Mouse (Mus musculus): ENCODE results near the gene Trim47. TPM values are rescaled to one million over a fixed set of nuclear protein-coding genes. Genes with fewer than 3 reads are reported as not detected.
A peak's percentile ranks its signal among the peaks of the same experiment; 100 is the strongest.

Gene Trim47
- polyA plus RNA-seq, 1 experiment from 2014 or later = 6.0 TPM

DNA sequence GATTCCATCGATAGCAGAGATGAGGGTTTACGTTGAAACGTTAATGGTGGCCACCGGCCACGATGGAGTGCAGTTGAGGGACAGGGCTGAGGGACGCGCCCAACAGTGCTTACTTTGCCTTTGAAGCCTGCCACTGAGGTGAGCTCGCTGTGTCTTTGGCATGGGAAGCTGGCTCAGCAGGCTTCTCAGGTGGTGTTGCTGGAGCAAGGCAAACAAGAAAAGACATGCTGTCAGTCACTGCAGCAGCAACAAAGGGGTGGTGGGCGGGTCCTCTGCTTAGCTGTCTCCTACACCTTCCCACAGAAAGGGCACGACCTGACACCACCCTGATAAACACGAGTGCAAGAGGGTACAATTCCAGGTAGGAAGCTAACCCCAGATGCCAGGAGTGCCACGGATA lies 34.3 kb upstream of the Trim47 start:
- no peaks in the 10 kb centered on the region for H3K9me3 ChIP-seq
- H3K27ac ChIP-seq = no peak overlapping the region
- H3K36me3 ChIP-seq = peaks cover 83% of the 10 kb centered on the region
- 62% methylated on average over 12 of the region's 12 CpGs for WGBS
- no peaks in the 10 kb centered on the region for H3K27me3 ChIP-seq
- no peak overlapping the region for H3K4me3 ChIP-seq (replicated peaks)
- H3K9ac ChIP-seq (replicated peaks) = no peak overlapping the region; the same call in 1 of the 2 replicates
- H3K4me1 ChIP-seq (replicated peaks) = peaks cover 5% of the 10 kb centered on the region
- ATAC-seq (ENCODE audit: insufficient number of reproducible peaks, insufficient read depth, low FRiP score, low TSS enrichment, low read depth) = no peak
- no peak overlapping the region for H3K4me2 ChIP-seq

GRCm38 (mm10) chr11:116150960-116151359 lies 23.9 kb upstream of the Trim47 start:
- no peaks in the 10 kb centered on the region for H3K4me1 ChIP-seq (replicated peaks)
- H3K4me3 ChIP-seq (replicated peaks) = no peak overlapping the region
- H3K9me3 ChIP-seq = no peaks in the 10 kb centered on the region
- H3K4me2 ChIP-seq = no peak overlapping the region
- H3K36me3 ChIP-seq = peaks cover 100% of the 10 kb centered on the region
- no peak overlapping the region for H3K27ac ChIP-seq
- ATAC-seq (ENCODE audit: insufficient number of reproducible peaks, insufficient read depth, low FRiP score, low TSS enrichment, low read depth) = no peak
- no peaks in the 10 kb centered on the region for H3K27me3 ChIP-seq
- WGBS = 92% methylated on average over 2 of the region's 2 CpGs
- H3K9ac ChIP-seq (replicated peaks) = no peak overlapping the region

- H3K4me3 ChIP-seq (replicated peaks) = no peak overlapping the region
- H3K4me2 ChIP-seq = no peak overlapping the region
- WGBS = 79% methylated on average over 6 of the region's 6 CpGs
- H3K9me3 ChIP-seq = no peaks in the 10 kb centered on the region
- H3K27ac ChIP-seq = no peak overlapping the region
- H3K4me1 ChIP-seq (replicated peaks) = no peaks in the 10 kb centered on the region
- ATAC-seq (ENCODE audit: insufficient number of reproducible peaks, insufficient read depth, low FRiP score, low TSS enrichment, low read depth) = no peak
- no peak overlapping the region for H3K9ac ChIP-seq (replicated peaks)
- peaks cover 100% of the 10 kb centered on the region for H3K36me3 ChIP-seq
- H3K27me3 ChIP-seq = no peaks in the 10 kb centered on the region
Measured at GRCm38 (mm10) chr11:116149341-116149740, 22.3 kb upstream of the Trim47 start.

DNA sequence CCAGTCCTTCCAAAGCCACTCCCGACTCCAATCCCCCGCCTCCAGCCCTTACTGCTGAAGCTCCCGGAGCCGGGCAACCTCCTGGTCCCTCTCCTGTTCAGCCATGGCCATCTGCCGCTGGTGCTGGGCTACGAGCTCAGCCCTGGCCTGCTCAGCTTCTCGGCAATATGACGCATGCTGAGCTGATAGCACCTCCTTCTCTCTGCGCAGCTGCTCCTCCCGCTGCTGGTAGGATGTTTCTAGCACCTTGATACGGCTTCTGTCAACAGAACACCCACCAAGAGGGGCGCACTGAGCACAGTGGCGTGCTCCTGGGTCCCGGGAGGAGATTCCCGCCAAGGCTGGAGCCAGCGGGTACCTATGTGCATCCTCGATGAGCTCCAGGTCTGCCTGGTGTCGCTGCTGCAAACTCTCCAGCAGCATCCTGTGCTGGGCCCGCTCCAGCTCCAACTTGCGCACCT lies 21.8 kb upstream of the Trim47 start:
- H3K9ac ChIP-seq (replicated peaks) = no peak overlapping the region
- H3K9me3 ChIP-seq = no peaks in the 10 kb centered on the region
- H3K4me1 ChIP-seq (replicated peaks) = no peaks in the 10 kb centered on the region
- H3K4me3 ChIP-seq (replicated peaks) = no peak overlapping the region
- H3K4me2 ChIP-seq = no peak overlapping the region
- H3K27ac ChIP-seq = no peak overlapping the region
- no peaks in the 10 kb centered on the region for H3K27me3 ChIP-seq
- peaks cover 100% of the 10 kb centered on the region for H3K36me3 ChIP-seq
- ATAC-seq (ENCODE audit: insufficient number of reproducible peaks, insufficient read depth, low FRiP score, low TSS enrichment, low read depth) = no peak
- whole genome bisulfite sequencing = 54% methylated on average over 20 of the region's 20 CpGs

DNA sequence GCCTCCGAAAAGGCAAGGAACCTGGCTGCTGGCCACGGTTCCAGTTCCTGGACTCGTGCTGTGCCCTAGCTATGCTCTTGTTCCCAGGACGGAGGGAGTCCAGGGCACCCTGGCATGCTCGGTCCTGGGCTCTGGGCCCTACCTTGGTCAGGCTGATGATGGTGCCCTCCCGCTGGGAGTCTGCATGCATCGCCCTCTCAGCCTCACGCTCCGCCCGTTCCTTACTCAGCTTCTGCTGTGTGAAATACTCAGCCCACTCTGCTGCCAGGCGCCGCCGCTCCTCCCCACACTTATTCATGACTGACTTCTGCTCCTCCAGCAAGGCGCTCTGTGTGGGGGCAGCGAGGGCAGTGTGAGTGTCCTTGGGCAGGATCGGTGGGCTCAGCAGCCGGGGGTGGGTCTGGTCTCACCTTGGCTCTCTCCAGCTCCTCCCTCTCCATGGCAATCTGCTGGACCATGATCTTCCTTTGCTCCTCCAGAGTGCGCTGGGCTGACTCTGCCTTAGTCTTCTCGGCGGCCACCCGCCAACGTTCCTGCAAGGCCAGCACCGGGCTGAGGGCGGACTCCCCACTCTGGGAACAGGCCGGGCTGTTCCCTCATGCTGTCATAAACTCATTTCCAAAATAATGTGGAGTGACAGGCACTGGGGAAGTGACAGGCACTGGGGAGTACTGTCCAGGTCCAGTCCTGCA lies 19.4 kb upstream of the Trim47 start:
- WGBS = 77% methylated on average over 25 of the region's 25 CpGs
- no peak overlapping the region for H3K4me3 ChIP-seq (replicated peaks)
- no peak overlapping the region for H3K27ac ChIP-seq
- no peaks in the 10 kb centered on the region for H3K9me3 ChIP-seq
- H3K27me3 ChIP-seq = no peaks in the 10 kb centered on the region
- H3K4me1 ChIP-seq (replicated peaks) = no peaks in the 10 kb centered on the region
- no peak overlapping the region for H3K9ac ChIP-seq (replicated peaks)
- H3K36me3 ChIP-seq = peaks cover 100% of the 10 kb centered on the region
- no peak for ATAC-seq (ENCODE audit: insufficient number of reproducible peaks, insufficient read depth, low FRiP score, low TSS enrichment, low read depth)
- no peak overlapping the region for H3K4me2 ChIP-seq

DNA sequence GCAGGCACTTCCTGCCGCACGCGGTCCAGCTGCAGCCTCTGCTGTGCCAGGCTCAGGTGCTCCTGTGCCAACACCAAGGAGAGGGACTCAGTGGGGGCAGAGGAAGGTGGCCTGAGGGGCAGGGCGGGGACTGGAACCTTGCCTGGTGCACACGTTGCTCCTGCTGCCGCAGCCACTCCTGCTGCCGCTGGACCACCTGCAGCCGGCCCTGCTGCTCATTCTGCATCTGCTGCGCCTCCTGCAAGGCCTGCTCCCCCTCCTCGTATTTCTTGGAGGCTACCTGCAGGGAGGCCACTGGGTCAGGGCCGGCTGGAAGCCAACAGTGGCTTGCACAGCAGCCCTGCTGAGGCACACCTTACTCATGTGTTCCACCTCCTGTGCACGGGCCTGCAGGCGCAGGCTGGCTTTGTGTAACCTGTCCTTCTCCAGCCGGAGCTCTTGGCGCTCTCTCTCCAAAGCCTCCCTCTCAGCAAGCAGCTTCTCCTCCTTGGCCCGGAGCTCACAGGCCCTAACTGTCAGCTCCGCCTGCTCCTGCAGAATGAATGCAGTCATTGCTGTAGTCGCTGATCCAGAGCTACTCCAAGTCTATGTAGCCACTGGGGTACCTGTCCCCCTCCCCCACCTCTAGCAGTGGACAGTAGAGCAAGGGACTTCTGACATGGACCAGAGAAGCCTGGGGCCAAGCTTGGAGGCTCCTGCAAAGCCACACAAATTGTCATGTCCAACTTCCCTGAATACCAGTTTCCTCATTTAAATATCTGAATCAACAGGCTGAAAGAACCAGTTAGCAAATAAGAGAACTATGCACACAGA lies 18.7 kb upstream of the Trim47 start:
- no peak overlapping the region for H3K9ac ChIP-seq (replicated peaks)
- peaks cover 93% of the 10 kb centered on the region for H3K36me3 ChIP-seq
- no peak overlapping the region for H3K4me3 ChIP-seq (replicated peaks)
- no peak overlapping the region for H3K4me2 ChIP-seq
- H3K9me3 ChIP-seq = no peaks in the 10 kb centered on the region
- 0 out of 2 replicates have a peak overlapping the region, but pooled peaks have one; percentile 4 for H3K27ac ChIP-seq
- no peak for ATAC-seq (ENCODE audit: insufficient number of reproducible peaks, insufficient read depth, low FRiP score, low TSS enrichment, low read depth)
- 63% methylated on average over 18 of the region's 18 CpGs for WGBS
- no peaks in the 10 kb centered on the region for H3K27me3 ChIP-seq
- no peaks in the 10 kb centered on the region for H3K4me1 ChIP-seq (replicated peaks)

GRCm38 (mm10) chr11:116143468-116143867 lies 16.5 kb upstream of the Trim47 start:
- no peak for ATAC-seq (ENCODE audit: insufficient number of reproducible peaks, insufficient read depth, low FRiP score, low TSS enrichment, low read depth)
- no peak overlapping the region for H3K9ac ChIP-seq (replicated peaks)
- H3K4me3 ChIP-seq (replicated peaks) = no peak overlapping the region
- peaks cover 71% of the 10 kb centered on the region for H3K36me3 ChIP-seq
- WGBS = 85% methylated on average over 3 of the region's 3 CpGs
- H3K4me1 ChIP-seq (replicated peaks) = no peaks in the 10 kb centered on the region; the same call in 1 of the 2 replicates
- H3K9me3 ChIP-seq = no peaks in the 10 kb centered on the region
- no peak overlapping the region for H3K4me2 ChIP-seq
- H3K27ac ChIP-seq = no peak overlapping the region
- no peaks in the 10 kb centered on the region for H3K27me3 ChIP-seq

GRCm38 (mm10) chr11:116142211-116142991 lies 15.4 kb upstream of the Trim47 start:
- peaks cover 60% of the 10 kb centered on the region for H3K36me3 ChIP-seq
- ATAC-seq (ENCODE audit: insufficient number of reproducible peaks, insufficient read depth, low FRiP score, low TSS enrichment, low read depth) = no peak
- H3K9ac ChIP-seq (replicated peaks) = no peak overlapping the region
- 70% methylated on average over 10 of the region's 10 CpGs for WGBS
- H3K27ac ChIP-seq = no peak overlapping the region
- peaks cover 6% of the 10 kb centered on the region for H3K4me1 ChIP-seq (replicated peaks)
- H3K4me2 ChIP-seq = no peak overlapping the region
- no peak overlapping the region for H3K4me3 ChIP-seq (replicated peaks)
- H3K27me3 ChIP-seq = no peaks in the 10 kb centered on the region
- no peaks in the 10 kb centered on the region for H3K9me3 ChIP-seq

DNA sequence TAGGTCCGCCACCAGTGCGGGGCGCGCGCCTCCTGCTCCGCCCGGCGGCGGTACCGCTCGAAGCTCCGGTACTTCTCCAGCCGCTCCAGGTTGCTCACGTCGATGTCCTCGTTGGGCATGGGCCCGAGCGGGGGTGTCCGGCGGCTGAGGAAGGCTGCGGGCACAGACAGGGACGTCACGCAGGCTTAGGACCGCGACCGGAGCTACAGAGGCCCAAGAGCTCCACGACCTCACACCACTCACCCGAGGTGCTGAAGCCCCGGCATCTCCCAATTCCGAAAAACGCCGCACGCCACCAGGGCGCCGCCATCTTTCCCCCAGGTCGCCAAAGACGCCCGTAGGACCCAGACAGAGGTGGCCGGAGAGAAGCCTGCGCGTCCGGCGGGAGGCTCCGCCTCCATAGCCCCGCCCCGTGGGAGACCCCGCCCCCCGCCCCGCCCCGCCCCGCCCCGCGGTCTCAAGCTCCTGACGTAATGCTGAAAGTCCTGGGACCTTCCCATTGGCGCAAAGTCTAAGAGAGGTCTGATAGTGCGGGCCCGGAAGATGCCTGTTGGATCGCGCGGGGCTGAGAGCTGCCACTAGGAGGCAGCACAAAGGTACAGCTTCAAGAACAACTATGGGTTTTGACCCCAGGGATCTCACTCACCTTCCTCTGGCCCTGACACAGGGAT lies 11.6 kb upstream of the Trim47 start, which contains the start of gene Mrpl38:
Gene Mrpl38, minus strand, starts transcription at position 401 of the 671 bp plus-strand sequence.
- Histone ChIP-seq H3K9ac (replicated peaks) (peak within 1 kb of the TSS; percentile 83), H3K4me1 (replicated peaks) (peaks cover 15% of the 10 kb centered on the region), H3K27me3 (no peaks in the 10 kb centered on the region), H3K4me3 (replicated peaks) (peak within 1 kb of the TSS; percentile 92), H3K27ac (peak within 1 kb of the TSS; percentile 78), H3K9me3 (no peaks in the 10 kb centered on the region), H3K36me3 (peaks cover 49% of the 10 kb centered on the region), H3K4me2 (peak within 1 kb of the TSS; percentile 59)
- under 1% methylated on average over 60 of the region's 60 CpGs for WGBS
- peak; percentile 92 for ATAC-seq (ENCODE audit: insufficient number of reproducible peaks, insufficient read depth, low FRiP score, low TSS enrichment, low read depth)

DNA sequence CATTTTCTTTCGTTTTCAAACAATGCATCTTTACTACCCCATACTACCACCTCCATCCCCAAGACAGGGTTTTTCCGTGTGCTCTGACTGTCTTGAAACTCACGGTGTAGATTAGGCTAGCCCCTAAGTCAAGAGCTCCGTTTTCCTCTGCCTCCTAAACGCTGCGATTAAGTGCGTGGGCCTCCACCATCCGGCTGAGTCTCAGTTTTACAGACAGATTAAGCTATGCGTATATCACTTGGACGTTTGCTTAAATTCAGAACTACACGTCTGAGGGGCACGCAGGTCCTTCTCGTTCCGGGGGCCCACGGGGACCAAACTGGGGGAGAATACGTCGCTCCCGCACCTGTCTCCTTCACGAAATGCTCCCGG lies 11.1 kb upstream of the Trim47 start:
- Histone ChIP-seq H3K27ac (peak overlapping the region; percentile 78), H3K4me3 (replicated peaks) (peak overlapping the region; percentile 92), H3K4me2 (peak overlapping the region; percentile 59), H3K27me3 (no peaks in the 10 kb centered on the region), H3K9ac (replicated peaks) (peak overlapping the region; percentile 83), H3K36me3 (peaks cover 48% of the 10 kb centered on the region), H3K9me3 (no peaks in the 10 kb centered on the region), H3K4me1 (replicated peaks) (peaks cover 20% of the 10 kb centered on the region)
- WGBS = under 1% methylated on average over 20 of the region's 20 CpGs
- no peak for ATAC-seq (ENCODE audit: insufficient number of reproducible peaks, insufficient read depth, low FRiP score, low TSS enrichment, low read depth)
